Mouse (Mus musculus) neural tube, postnatal 0 days (tissue): ENCODE data around the gene AI661453. TPM values are rescaled to one million over a fixed set of nuclear protein-coding genes. Genes with fewer than 3 reads are reported as not detected.

Experiments used
- polyA plus RNA-seq: library from polyadenylated mRNA; unstranded; fragments of >200 nt; fragmentation: Nextera tagmentation; extraction: Ambion mirVana; gene quantifications from 2 replicates; pipeline ENCODE4 v1.2.1, GENCODE M21; 2015

AI661453 gene
- 0.18 TPM in 1 of 2 replicates, not detected in the other for polyA plus RNA-seq

DNA sequence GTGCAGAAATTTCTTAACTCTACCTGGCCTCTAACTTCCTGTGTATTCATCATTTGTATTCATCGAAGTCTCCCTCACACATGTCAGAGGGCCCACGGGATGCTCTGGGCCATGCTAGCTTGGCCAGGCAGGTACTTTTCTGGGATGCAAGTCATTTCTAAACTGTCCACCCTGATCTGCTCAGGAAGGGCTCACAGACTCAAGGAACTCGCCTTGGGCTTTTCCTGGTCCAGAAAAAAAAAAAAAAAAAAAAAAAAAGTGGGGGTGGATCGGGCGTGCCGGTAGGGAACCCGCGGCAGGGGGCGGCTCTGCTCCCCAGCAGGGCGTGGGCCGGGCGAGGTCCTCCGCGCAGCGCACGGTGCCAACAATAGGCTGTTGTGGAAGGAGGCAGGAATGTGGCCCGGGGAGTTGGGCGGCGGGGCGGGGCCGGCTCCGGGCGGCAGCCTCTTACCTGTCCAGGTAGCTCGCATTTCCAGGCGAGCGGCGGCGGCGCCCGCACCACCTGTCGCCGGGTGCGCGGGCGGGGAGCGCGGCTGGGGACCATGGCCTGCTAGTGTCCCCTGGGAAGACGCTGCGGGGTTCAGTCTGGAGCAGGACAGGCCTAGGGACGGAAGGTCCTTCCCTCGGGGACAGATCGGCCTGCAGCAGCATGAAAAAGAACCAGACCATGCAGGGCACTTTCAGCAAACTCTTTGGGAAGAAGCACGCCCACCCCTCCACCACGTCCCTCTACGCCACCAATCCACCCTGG lies at the start of gene AI661453:
Gene AI661453 (plus strand): TSS at position 460 of the 751 bp plus-strand sequence.

DNA sequence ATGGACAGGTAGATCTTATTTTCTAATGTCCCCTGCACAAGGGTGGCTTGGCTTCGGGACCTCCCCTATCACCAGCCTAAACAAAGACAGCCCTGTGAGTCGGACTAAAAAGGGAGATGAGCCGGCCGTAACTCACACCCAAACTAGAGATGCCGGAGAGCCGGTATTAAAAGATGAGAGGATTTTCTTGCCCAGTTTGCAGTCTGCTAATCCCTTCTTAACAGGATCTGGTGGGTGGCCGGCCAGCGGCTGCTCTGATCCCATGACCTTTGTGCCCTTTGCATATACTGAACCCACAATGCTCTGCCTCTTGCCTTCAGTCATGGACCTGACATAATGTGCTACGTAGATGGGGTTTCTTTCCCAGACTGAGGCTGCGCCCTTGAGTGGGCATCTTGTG lies 36.0 kb upstream of the AI661453 start, which contains the start of gene Guca1a:
Gene Guca1a (minus strand): TSS at position 134 of the 400 bp plus-strand sequence.

DNA sequence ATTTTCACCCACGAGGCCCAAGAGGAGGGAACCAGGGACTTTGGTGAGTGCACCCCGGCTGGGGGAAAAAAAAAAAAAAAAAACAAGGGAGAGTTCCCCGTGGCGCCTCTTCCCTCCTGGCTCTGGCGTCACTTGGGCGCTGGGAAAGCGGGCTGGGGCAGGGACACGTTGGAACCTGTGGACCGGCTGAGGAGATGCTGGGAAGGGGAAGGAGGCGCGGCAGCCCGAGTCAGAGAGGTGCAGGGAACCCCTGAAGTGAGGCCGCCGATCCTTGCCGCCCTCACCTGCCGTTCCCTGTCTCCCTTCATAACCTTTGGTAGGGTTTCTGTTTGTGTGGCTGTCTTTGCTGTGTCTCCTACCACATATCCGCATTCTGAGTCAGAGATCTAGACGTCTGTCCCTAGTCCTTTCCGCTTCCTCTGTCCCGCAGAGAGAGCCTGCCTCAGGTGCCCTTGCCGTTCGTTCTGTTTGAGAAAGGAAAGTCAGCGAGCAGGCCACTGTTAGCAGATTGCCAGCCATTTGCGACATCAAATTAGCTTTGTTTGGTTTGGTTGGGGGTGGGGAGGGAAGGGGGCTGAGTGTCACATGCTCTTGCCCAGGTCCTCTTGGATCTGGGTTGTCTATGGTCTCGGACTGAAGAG lies 612 bp downstream of the AI661453 start, which contains the start of gene 1700001C19Rik:
Gene 1700001C19Rik (minus strand): TSS at position 470 of the 641 bp plus-strand sequence.

DNA sequence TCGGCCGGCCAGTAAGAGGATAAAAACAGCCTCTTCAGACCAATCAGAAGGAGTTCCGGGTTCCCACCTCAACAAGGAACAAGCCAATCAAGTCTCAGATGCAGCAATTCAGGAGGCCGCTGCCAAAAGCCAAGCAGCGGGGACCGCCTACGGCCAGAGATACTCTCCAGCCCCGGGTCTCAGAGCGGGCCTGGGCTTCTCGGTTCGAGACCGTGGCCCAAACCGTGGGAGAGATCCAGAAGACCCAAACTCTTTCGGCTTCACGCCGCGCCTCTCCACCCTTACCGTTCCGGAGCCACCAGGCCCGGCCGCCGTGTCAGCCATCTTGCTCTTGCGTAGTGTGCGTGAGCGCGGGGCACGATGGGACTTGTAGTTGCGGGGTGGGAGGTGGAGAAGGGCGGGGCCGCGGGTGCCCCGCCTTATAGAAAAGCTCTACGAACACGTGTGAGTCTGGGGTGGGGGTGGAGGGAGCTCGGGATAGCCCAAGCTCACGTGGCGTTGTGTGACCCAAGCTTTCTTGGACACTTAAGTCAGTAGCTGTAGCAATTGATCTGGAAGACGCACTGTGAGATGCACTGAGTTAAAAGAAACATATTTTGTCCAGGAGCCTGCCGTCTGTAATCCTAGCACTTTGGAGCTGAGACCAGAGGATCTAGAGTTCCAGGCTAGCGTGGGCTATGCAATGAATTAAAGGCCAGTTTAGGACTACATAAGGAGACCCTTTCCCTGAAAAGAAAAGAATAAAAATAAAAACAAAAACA lies 65.7 kb downstream of the AI661453 start, which contains the start of gene Taf8:
Gene Taf8 (minus strand): TSS at position 347 of the 761 bp plus-strand sequence.

DNA sequence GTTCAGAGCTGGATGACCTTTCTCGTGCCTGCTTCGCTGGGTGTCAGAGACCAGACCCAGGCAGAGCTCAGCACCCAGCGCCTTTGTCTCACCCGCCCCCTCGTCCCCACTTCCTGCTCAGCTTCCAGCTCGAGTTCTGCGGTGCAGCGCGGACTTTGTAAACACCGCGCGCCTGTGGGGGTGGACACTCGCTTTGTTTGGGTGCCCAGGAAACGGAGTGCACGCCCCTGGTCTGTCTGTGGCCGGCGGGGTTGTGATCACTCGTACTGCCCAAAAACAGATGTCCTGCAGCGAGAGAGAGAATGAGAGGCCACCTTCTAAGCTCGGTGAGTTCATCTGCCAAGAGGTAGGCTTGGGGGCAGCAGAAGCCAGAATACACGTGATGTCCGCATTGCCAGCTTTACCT lies 68.5 kb downstream of the AI661453 start, which contains the start of gene Ccnd3:
Gene Ccnd3 (plus strand): TSS at position 111 of the 406 bp plus-strand sequence.

Other genes with a start within 250 kb of the AI661453 start
- gene Mrps10, start 67.7 kb upstream of the AI661453 start, polyA plus RNA-seq, result 78.8 and 79.4 TPM in 2 replicates
- gene Guca1b, start 51.2 kb upstream of the AI661453 start, polyA plus RNA-seq, result 0.32 and 0.36 TPM in 2 replicates
- gene Guca1a, start 36.0 kb upstream of the AI661453 start, polyA plus RNA-seq, result 0.90 and 1.3 TPM in 2 replicates
- 0.20 and 0.36 TPM in 2 replicates for gene 1700001C19Rik, start 761 bp downstream of the AI661453 start, polyA plus RNA-seq
- gene Taf8, start 65.7 kb downstream of the AI661453 start, polyA plus RNA-seq, result 14.1 and 15.8 TPM in 2 replicates
- gene Ccnd3, start 68.4 kb downstream of the AI661453 start, polyA plus RNA-seq, result 90.0 and 95.2 TPM in 2 replicates
- gene Bysl, start 174.9 kb downstream of the AI661453 start, polyA plus RNA-seq, result 26.5 and 28.5 TPM in 2 replicates
- gene Med20, start 175.0 kb downstream of the AI661453 start, polyA plus RNA-seq, result 26.2 and 28.7 TPM in 2 replicates
- gene Gm20517, start 175.0 kb downstream of the AI661453 start, polyA plus RNA-seq, result 2.8 and 3.3 TPM in 2 replicates
- 6.2 and 6.9 TPM in 2 replicates for gene Usp49, start 194.1 kb downstream of the AI661453 start, polyA plus RNA-seq